Mouse (Mus musculus): ENCODE results near the gene Kirrel. TPM values are rescaled to one million over a fixed set of nuclear protein-coding genes. Genes with fewer than 3 reads are reported as not detected.

The Kirrel gene
- polyA plus RNA-seq, 1 experiment from 2014 or later, result 0.71 TPM

DNA sequence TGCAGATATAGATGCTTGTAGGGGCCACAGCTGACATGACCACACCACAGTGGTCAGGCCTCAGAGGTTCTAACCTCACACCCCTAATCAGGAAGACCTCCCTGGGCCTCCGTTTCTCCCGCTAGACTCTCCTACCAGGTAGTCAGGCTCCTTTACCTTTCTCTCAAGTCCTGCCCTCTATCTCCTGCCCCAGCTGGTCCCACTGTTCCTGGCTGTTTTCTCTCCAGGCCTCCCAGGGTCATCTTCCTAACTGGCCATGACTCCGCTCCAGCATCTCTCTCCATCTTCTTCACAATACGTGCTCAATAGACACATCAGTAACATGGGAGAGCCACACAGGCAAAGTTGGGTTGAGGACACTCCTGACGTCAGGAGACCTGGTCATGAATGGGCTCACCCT, 12.9 kb downstream of the Kirrel start:
- Histone ChIP-seq H3K4me1 (ENCODE audit: control insufficient read depth, low read depth, low read length) (no peaks in the 10 kb centered on the region; the same call in 1 of the 2 replicates), H3K4me3 (ENCODE audit: low read depth, low read length) (no peak overlapping the region), H3K9ac (ENCODE audit: low read depth, low read length) (no peak overlapping the region), H3K36me3 (ENCODE audit: control insufficient read depth, insufficient read depth) (no peaks in the 10 kb centered on the region), H3K4me2 (ENCODE audit: low read depth, low read length) (no peak overlapping the region), H3K9me3 (replicated peaks; ENCODE audit: control insufficient read depth, low read length) (no peaks in the 10 kb centered on the region), H3K27me3 (ENCODE audit: control insufficient read depth, insufficient read depth, low read depth, low read length) (no peaks in the 10 kb centered on the region), H3K27ac (ENCODE audit: low read length) (no peak overlapping the region)
- ATAC-seq (ENCODE audit: low read depth), result no peak
- WGBS (ENCODE audit: insufficient replicate concordance), result 63% methylated on average over 5 of the region's 5 CpGs

DNA sequence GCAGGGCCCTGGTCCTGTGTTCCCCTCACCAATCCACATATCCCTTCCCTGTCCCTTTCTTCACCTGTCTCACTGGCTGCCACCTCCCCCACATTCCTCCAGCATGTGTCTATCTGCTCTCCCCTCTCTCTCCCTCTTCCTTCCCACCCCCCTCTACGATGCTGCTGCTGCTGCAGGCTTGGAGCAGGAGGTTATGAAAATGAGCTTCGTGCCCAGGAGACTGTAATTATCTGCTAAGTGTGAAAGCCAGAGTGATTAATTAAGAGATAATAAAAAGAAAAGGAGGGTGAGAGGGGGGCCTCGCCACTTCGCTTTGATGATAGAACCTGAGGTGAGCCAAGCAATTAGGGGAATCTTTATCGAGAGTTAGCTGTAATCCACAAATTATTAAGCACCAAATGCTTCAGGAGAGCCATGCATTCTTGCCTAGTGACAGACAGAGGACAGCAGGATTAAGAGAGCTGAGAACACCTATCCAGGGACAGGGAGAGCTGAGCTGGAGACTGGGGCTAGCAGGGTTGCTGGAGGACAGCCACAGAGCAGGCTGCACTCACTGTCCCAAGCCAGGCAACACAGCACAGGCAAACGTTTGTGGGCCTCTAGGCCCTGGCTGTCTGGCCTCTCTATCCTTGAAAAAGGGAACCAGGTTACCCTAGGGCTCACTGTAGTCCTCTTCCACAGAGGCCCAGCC, 13.6 kb downstream of the Kirrel start:
- 48% methylated on average over 6 of the region's 6 CpGs for WGBS (ENCODE audit: insufficient replicate concordance)
- H3K9ac ChIP-seq (ENCODE audit: low read depth, low read length), result no peak overlapping the region
- no peaks in the 10 kb centered on the region; the same call in 1 of the 2 replicates for H3K4me1 ChIP-seq (ENCODE audit: control insufficient read depth, low read depth, low read length)
- ATAC-seq (ENCODE audit: low read depth), result no peak
- no peak overlapping the region for H3K4me2 ChIP-seq (ENCODE audit: low read depth, low read length)
- no peaks in the 10 kb centered on the region for H3K27me3 ChIP-seq (ENCODE audit: control insufficient read depth, insufficient read depth, low read depth, low read length)
- H3K36me3 ChIP-seq (ENCODE audit: control insufficient read depth, insufficient read depth), result no peaks in the 10 kb centered on the region
- H3K27ac ChIP-seq (ENCODE audit: low read length), result no peak overlapping the region
- no peaks in the 10 kb centered on the region for H3K9me3 ChIP-seq (replicated peaks; ENCODE audit: control insufficient read depth, low read length)
- no peak overlapping the region for H3K4me3 ChIP-seq (ENCODE audit: low read depth, low read length)

DNA sequence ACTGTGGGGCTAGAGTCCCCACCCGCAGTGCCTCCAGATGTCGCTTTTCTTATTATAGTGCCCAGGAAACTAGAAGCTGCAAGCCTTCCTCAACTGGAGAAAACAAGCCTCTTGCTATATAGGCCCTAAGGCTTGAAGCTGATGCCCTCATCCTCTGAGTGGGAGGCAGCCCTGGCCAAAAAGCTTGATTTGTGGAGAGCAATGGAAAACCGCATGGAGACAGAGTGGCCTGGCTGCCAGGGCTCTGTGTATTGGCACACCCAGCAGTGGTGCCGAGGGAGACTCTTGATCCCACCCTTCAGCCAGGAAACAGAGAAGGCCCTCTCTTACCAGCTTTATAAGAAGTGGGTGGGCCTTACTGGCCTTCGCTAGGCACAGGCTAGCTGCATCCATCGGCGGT, 15.4 kb downstream of the Kirrel start:
- Histone ChIP-seq H3K4me1 (ENCODE audit: control insufficient read depth, low read depth, low read length) (no peaks in the 10 kb centered on the region; the same call in 1 of the 2 replicates), H3K9ac (ENCODE audit: low read depth, low read length) (no peak overlapping the region), H3K4me3 (ENCODE audit: low read depth, low read length) (no peak overlapping the region), H3K27ac (ENCODE audit: low read length) (no peak overlapping the region), H3K27me3 (ENCODE audit: control insufficient read depth, insufficient read depth, low read depth, low read length) (no peaks in the 10 kb centered on the region), H3K4me2 (ENCODE audit: low read depth, low read length) (no peak overlapping the region), H3K9me3 (replicated peaks; ENCODE audit: control insufficient read depth, low read length) (no peaks in the 10 kb centered on the region), H3K36me3 (ENCODE audit: control insufficient read depth, insufficient read depth) (no peaks in the 10 kb centered on the region)
- WGBS (ENCODE audit: insufficient replicate concordance), result 74% methylated on average over 7 of the region's 7 CpGs
- no peak for ATAC-seq (ENCODE audit: low read depth)

DNA sequence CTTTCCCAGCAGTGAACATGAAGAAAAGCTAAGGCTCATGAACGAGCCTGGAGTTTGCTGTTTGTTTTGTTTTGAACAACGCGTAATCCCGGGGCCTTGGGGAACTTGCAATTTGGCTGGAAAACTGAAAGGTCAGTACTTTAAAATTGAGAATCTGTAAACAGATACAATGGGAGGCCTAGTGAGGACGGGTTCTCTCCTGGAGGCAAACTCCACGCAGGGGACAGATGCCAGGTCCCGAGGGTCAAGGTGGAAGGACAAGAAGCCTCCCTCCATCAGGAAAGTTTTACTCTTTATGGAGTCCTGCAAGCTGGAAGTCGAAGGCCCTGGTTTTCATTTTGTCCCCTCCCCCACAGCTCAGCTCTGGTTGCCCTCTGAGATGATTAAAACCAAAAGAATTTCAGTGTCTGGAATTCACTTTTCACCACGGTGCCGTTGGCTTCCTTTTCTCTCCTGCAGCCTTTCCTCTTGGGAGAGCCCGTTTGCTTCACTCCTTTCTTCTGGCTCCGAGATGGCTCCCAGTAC, 16.7 kb downstream of the Kirrel start:
- Histone ChIP-seq H3K9ac (ENCODE audit: low read depth, low read length) (no peak overlapping the region), H3K36me3 (ENCODE audit: control insufficient read depth, insufficient read depth) (no peaks in the 10 kb centered on the region), H3K9me3 (replicated peaks; ENCODE audit: control insufficient read depth, low read length) (no peaks in the 10 kb centered on the region), H3K4me2 (ENCODE audit: low read depth, low read length) (no peak overlapping the region), H3K27ac (ENCODE audit: low read length) (no peak overlapping the region), H3K4me1 (ENCODE audit: control insufficient read depth, low read depth, low read length) (no peaks in the 10 kb centered on the region), H3K4me3 (ENCODE audit: low read depth, low read length) (no peak overlapping the region), H3K27me3 (ENCODE audit: control insufficient read depth, insufficient read depth, low read depth, low read length) (no peaks in the 10 kb centered on the region)
- 38% methylated on average over 12 of the region's 12 CpGs for WGBS (ENCODE audit: insufficient replicate concordance)
- ATAC-seq (ENCODE audit: low read depth), result no peak

DNA sequence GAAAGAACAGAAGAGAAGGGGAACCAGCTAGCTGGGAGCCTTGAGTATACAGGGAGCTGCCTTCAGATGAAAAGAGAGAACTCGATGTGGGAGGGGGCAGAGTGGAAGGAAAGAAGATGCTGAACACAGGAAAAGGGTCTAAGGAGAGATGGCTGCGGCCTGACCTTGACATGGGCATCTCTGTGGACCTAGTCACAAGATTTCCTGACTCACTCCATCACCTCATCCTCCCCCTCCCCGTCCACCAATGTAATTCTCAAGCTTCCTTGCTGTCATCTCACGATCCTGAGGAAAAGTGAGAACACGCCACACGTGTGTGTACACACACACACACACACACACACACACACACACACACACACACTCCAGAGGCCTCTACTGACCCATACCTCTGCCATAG, 17.2 kb downstream of the Kirrel start:
- H3K36me3 ChIP-seq (ENCODE audit: control insufficient read depth, insufficient read depth), result no peaks in the 10 kb centered on the region
- no peaks in the 10 kb centered on the region for H3K27me3 ChIP-seq (ENCODE audit: control insufficient read depth, insufficient read depth, low read depth, low read length)
- no peaks in the 10 kb centered on the region for H3K9me3 ChIP-seq (replicated peaks; ENCODE audit: control insufficient read depth, low read length)
- no peak overlapping the region for H3K4me3 ChIP-seq (ENCODE audit: low read depth, low read length)
- no peaks in the 10 kb centered on the region for H3K4me1 ChIP-seq (ENCODE audit: control insufficient read depth, low read depth, low read length)
- 51% methylated on average over 6 of the region's 6 CpGs for WGBS (ENCODE audit: insufficient replicate concordance)
- no peak overlapping the region for H3K9ac ChIP-seq (ENCODE audit: low read depth, low read length)
- H3K4me2 ChIP-seq (ENCODE audit: low read depth, low read length), result no peak overlapping the region
- ATAC-seq (ENCODE audit: low read depth), result no peak
- no peak overlapping the region for H3K27ac ChIP-seq (ENCODE audit: low read length)

DNA sequence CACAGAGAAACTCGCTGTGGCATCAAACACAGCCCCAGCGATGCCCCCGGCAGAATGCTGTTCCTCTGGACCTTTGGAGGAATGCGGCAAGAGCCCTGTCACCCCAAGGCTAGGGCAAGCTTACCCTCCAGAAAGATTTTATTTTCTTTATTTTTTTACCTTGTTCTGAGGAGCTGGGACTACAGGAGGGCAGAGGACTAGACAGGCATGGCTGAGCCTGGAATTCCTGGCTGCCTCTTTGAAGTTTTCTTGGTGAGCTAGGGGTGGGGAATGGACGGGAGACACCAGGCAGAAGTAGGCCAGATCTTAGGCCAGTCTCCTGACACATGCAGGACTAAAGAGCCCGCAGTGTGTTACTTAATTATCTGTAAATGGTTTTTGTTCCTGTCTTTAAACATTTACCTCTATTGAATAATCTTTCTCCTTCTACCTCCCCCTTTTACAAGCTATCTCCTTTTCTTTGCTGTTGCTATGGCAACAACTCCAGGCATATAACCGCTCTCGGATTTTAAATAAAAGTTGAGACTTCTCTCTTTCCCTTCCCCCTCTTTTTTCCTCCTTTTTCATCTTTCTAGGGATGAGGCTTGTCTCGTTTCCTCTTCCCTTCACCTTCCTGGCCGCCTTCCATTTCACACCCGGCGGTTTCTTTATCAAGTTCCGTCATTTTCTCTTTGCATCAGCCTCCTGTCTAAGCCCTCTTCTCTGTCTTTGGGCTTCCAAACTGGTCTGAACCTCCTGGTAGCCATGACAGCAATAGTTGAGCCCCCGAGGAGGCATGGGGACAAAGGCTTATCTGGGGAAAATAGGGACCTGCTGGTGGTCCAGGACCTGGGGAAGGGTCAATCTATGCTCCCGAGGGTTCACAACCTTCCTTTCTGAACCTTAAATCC, 19.9 kb downstream of the Kirrel start:
- no peak for ATAC-seq (ENCODE audit: low read depth)
- H3K9me3 ChIP-seq (replicated peaks; ENCODE audit: control insufficient read depth, low read length), result no peaks in the 10 kb centered on the region
- no peaks in the 10 kb centered on the region for H3K4me1 ChIP-seq (ENCODE audit: control insufficient read depth, low read depth, low read length)
- H3K36me3 ChIP-seq (ENCODE audit: control insufficient read depth, insufficient read depth), result no peaks in the 10 kb centered on the region
- no peak overlapping the region for H3K9ac ChIP-seq (ENCODE audit: low read depth, low read length)
- H3K4me2 ChIP-seq (ENCODE audit: low read depth, low read length), result no peak overlapping the region
- no peaks in the 10 kb centered on the region for H3K27me3 ChIP-seq (ENCODE audit: control insufficient read depth, insufficient read depth, low read depth, low read length)
- no peak overlapping the region for H3K27ac ChIP-seq (ENCODE audit: low read length)
- H3K4me3 ChIP-seq (ENCODE audit: low read depth, low read length), result no peak overlapping the region
- 62% methylated on average over 15 of the region's 15 CpGs for WGBS (ENCODE audit: insufficient replicate concordance)

DNA sequence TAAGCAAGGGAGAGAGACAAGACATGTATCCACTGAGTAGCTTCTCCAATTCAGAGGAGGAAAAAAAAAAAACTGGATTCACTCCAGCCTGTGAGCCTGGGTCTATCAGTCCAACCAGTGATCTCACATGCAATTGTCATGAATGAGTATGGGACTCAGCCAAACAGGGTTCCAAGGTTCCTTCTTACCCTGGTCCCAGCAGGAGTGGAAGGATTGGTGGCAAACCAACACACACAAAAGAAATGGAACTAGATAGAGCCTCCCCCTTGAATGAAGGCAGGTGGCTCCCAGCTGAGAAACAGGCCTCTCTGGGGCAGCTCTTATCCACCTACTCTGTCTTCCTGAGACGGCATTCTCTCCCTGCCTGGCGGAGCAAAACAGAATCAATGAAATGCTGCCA, 21.5 kb downstream of the Kirrel start:
- no peak overlapping the region for H3K9ac ChIP-seq (ENCODE audit: low read depth, low read length)
- H3K4me2 ChIP-seq (ENCODE audit: low read depth, low read length), result no peak overlapping the region
- no peak overlapping the region for H3K4me3 ChIP-seq (ENCODE audit: low read depth, low read length)
- H3K36me3 ChIP-seq (ENCODE audit: control insufficient read depth, insufficient read depth), result no peaks in the 10 kb centered on the region
- no peak overlapping the region for H3K27ac ChIP-seq (ENCODE audit: low read length)
- ATAC-seq (ENCODE audit: low read depth), result no peak
- no peaks in the 10 kb centered on the region for H3K4me1 ChIP-seq (ENCODE audit: control insufficient read depth, low read depth, low read length)
- 51% methylated on average over 2 of the region's 2 CpGs for WGBS (ENCODE audit: insufficient replicate concordance)
- no peaks in the 10 kb centered on the region for H3K9me3 ChIP-seq (replicated peaks; ENCODE audit: control insufficient read depth, low read length)
- H3K27me3 ChIP-seq (ENCODE audit: control insufficient read depth, insufficient read depth, low read depth, low read length), result no peaks in the 10 kb centered on the region

DNA sequence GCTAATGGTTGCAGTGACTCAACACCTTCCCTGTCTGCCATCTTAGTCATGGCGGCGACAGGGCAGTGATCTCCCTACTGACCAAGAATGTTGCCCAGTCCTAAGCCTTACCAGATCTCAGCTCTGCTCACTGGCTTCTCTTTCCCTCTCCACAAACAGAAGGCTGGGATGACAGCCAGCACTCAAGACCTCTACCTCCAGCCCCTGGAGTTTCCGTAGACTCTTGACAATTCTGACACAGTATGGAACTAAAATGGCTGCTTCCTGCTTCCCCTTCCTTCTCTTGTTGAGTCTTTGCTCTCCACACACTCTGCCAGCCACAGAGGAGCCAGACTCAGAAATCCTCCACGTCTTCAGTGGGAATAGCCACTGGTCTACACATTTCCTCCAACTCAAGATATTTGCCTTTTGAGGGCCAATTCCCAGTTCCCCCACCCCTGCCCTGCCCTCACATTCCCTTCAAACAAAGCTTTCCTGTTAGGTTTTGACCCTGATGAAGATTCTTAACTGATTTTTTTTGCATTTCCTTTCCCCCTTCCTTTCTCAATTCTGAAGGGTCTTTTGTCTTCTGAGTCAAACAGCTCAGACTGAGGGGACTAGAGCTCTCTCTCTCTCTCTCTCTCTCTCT, 22.3 kb downstream of the Kirrel start:
- H3K4me1 ChIP-seq (ENCODE audit: control insufficient read depth, low read depth, low read length), result no peaks in the 10 kb centered on the region
- H3K27ac ChIP-seq (ENCODE audit: low read length), result no peak overlapping the region
- H3K9me3 ChIP-seq (replicated peaks; ENCODE audit: control insufficient read depth, low read length), result no peaks in the 10 kb centered on the region
- H3K4me2 ChIP-seq (ENCODE audit: low read depth, low read length), result no peak overlapping the region
- WGBS (ENCODE audit: insufficient replicate concordance), result 62% methylated on average over 4 of the region's 4 CpGs
- ATAC-seq (ENCODE audit: low read depth), result no peak
- no peaks in the 10 kb centered on the region for H3K27me3 ChIP-seq (ENCODE audit: control insufficient read depth, insufficient read depth, low read depth, low read length)
- H3K4me3 ChIP-seq (ENCODE audit: low read depth, low read length), result no peak overlapping the region
- no peaks in the 10 kb centered on the region for H3K36me3 ChIP-seq (ENCODE audit: control insufficient read depth, insufficient read depth)
- no peak overlapping the region for H3K9ac ChIP-seq (ENCODE audit: low read depth, low read length)
